Mouse (Mus musculus): ENCODE measurements around the gene H60b. TPM values are rescaled to one million over a fixed set of nuclear protein-coding genes. Genes with fewer than 3 reads are reported as not detected.
"Not testable (repeated sequence)": the region's sequence is repeated elsewhere in the genome, so short reads cannot be mapped to it uniquely, and the experiment has no call there.

The H60b gene
- polyA plus RNA-seq, 1 experiment from 2014 or later, result 0.35 TPM

DNA sequence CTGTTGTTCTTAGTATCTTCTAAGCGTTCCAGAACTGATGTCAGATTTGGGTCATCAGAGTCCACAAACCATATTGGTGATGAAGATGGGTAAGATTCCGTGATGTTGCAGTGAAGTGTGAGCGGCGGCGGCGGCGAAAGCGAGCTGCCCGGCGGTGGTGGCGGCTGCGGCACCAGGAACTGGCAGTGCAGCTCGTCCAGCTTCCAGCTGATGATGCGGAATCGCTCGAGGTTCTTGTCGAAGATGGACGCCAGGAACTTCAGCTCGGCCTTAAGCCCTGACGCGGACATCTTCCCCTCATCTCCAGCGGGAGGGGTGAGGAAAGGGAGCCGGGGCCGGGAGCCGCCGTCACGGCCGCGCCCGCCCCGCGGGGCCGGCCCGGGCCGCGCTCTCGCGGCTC lies 4.3 kb upstream of the H60b start:
- DNase-seq (ENCODE audit: low spot score); H3K36me3 ChIP-seq; H3K27ac ChIP-seq; H3K9me3 ChIP-seq: not testable (repeated sequence)
- WGBS, result 0% methylated on average over 38 of the region's 38 CpGs
- peak overlapping the region; percentile 45 for H3K4me3 ChIP-seq
- H3K4me1 ChIP-seq, result peaks cover 22% of the 10 kb centered on the region
- H3K27me3 ChIP-seq (ENCODE audit: insufficient read depth, poor library complexity, severe bottlenecking), result peaks cover 86% of the 10 kb centered on the region

DNA sequence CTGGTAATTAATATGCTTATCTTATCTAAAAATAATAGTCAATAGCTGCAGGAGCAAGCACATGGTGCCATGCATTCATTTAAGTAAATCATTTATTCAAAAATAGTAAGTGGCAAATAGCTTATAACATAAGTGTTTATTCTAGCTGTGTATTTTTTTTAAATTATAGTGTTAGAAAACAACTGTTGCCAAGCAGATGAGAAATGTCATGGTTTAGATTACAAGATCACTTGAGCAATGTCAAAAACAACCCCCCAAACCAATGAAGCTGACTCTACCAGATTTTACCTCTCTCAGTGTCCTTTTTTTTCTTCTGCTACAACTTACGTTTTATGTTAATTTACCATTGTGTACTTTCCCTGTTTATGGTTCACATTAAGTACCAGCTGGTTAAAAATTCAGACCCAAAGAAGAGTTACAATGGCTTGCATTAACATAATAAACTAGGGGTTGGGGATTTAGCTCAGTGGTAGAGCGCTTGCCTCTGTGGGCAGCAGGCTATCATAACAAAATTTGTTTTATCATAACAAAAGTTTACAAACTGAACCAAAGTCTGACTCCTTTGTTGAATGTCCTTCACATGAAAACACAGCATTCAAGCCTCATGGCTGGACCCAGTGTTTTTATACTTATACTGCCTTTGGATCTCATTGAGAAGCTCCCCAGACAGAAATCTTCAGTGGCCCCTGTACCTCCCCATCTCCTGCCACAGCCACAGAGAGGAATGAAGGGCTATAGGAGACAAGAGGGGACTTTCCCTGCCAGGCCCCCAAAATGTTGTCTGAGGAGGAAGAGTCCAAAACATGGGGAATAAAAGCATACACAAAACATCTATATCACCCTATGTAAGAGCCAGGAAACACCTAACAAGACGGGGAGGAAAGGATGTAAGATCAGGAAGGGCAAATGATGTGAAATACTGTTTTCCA lies 3.3 kb upstream of the H60b start:
- peaks cover 92% of the 10 kb centered on the region for H3K27me3 ChIP-seq (ENCODE audit: insufficient read depth, poor library complexity, severe bottlenecking)
- 18% methylated on average over 3 of the region's 3 CpGs for WGBS
- no peaks in the 10 kb centered on the region for H3K36me3 ChIP-seq
- no peak overlapping the region for H3K27ac ChIP-seq
- H3K4me3 ChIP-seq, result no peak overlapping the region
- no peaks in the 10 kb centered on the region for H3K9me3 ChIP-seq
- no peak for DNase-seq (ENCODE audit: low spot score)
- H3K4me1 ChIP-seq, result peaks cover 21% of the 10 kb centered on the region

DNA sequence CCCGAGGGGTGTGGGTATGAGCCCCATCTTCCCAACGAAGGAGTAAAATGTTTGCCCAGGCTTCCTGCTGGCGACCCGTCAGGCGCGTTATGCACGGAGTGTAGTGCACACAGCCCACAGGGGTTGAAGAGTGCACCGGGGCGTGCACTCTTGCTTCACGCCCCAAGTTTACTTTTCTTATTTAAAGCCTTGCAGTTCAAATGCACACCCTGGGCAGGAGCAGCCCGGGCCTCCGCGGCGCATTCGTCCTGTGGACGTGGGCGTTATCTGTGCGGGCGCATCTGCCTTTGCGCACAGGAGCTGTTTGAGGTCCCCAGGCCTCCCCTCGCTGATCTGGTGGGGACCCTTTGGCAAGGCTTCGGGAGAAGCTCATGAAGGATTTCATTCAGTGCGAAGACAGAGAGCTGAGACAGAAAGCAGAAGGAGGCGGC lies 760 bp downstream of the H60b start:
- H3K4me1 ChIP-seq, result peaks cover 11% of the 10 kb centered on the region
- H3K9me3 ChIP-seq, result no peaks in the 10 kb centered on the region
- no peaks in the 10 kb centered on the region for H3K36me3 ChIP-seq
- no peak for DNase-seq (ENCODE audit: low spot score)
- no peak overlapping the region for H3K27ac ChIP-seq
- H3K4me3 ChIP-seq, result peak overlapping the region; percentile 59
- H3K27me3 ChIP-seq (ENCODE audit: insufficient read depth, poor library complexity, severe bottlenecking), result peaks cover 83% of the 10 kb centered on the region
- WGBS, result under 1% methylated on average over 24 of the region's 24 CpGs

DNA sequence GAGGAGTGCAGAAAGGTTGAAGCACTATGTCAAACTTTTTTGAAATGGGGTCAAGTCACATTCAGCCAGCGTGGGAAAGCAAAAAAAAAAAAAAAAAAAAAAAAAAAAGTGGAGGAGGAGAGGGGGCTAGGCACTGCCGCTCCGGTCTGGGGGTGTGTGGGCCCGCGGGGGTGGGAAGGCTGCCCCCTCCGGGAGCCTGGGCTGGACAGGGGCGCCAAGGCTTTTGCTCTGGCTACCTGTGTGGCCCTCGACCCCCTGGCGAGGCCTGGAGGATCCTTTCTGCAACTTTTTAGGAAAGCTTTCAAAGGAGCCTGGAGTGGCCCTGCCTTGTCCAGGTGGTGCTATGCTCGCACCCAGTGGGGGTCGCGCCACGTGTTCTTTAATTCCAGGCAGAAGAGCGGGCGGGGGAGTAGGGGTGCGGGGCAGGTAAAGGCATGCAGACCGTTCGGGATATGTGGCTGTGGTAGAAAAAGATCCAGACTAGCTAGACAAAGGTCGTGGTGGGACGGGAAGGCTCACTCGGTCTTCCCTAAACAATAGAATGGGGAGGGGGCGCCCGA lies 1.3 kb downstream of the H60b start:
- DNase-seq (ENCODE audit: low spot score), result no peak
- H3K4me3 ChIP-seq, result no peak overlapping the region; the same call in 1 of the 2 replicates
- 3% methylated on average over 23 of the region's 23 CpGs for WGBS
- H3K36me3 ChIP-seq, result no peaks in the 10 kb centered on the region
- no peak overlapping the region for H3K27ac ChIP-seq
- peaks cover 11% of the 10 kb centered on the region for H3K4me1 ChIP-seq
- H3K27me3 ChIP-seq (ENCODE audit: insufficient read depth, poor library complexity, severe bottlenecking), result peaks cover 78% of the 10 kb centered on the region
- H3K9me3 ChIP-seq, result no peaks in the 10 kb centered on the region

DNA sequence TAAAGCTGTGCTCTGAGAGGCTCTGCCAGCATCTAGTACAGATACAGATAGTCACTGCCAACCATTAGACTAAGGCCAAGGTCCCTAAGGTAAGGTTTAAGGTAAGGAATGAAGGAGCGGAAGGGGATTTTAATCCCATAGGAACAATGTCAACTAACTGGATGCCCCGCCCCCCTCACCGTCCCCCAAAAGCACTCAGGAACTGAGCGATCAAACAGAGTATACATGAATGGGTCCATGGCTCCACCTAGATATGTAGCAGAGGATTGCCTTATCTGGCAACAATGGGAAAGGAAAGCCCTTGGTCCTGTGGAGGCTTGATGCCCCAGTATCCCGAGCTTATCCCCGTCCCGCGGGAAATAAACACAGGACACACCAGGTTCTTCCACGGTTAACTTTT lies 4.9 kb downstream of the H60b start:
- 12% methylated on average over 9 of the region's 9 CpGs for WGBS
- H3K4me3 ChIP-seq, result peak overlapping the region; percentile 39
- H3K4me1 ChIP-seq; DNase-seq (ENCODE audit: low spot score); H3K36me3 ChIP-seq; H3K27ac ChIP-seq; H3K9me3 ChIP-seq: not testable (repeated sequence)
- peaks cover 41% of the 10 kb centered on the region for H3K27me3 ChIP-seq (ENCODE audit: insufficient read depth, poor library complexity, severe bottlenecking)

DNA sequence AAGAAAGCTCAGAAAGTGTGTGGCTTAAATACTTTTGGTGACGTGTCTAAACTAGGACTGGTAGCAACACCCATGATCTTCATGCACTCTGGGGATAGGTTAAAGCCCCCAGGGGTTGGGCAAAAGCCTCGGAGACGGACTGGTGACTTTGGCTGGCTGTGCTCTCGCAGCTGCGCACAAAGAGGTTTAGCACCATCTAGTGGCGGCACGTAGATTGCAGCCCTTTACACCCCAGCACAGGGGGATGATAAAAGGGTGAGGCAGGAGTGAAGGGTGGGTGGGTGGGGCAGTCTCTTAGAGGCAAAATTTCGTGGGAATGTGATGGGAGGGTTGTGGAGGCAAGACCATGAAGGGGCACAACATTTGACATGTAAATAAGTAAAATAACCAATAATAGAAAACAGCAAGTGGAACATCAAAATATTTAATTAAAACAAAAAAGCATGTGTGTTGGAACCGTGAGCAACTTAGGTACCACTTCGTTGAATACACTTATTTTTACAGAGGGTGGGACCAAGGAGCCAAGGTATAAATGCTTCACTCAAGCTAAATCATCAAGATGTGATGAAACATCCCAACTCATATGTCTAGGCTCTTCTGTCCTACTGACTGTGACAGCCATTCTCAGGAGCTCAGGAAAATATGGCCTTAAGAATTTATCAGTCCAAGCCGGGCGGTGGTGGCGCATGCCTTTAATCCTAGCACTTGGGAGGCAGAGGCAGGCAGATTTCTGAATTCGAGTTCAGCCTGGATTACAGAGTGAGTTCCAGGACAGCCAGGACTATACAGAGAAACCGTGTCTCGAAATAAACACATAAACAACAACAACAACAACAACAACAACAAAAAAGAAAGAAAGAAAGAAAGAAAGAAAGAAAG lies 5.6 kb downstream of the H60b start:
- not testable (repeated sequence) for DNase-seq (ENCODE audit: low spot score); H3K36me3 ChIP-seq; H3K27ac ChIP-seq; H3K4me1 ChIP-seq; H3K9me3 ChIP-seq
- WGBS, result 35% methylated on average over 15 of the region's 16 CpGs
- Histone ChIP-seq H3K27me3 (ENCODE audit: insufficient read depth, poor library complexity, severe bottlenecking) (peaks cover 35% of the 10 kb centered on the region), H3K4me3 (peak overlapping the region; percentile 39)

DNA sequence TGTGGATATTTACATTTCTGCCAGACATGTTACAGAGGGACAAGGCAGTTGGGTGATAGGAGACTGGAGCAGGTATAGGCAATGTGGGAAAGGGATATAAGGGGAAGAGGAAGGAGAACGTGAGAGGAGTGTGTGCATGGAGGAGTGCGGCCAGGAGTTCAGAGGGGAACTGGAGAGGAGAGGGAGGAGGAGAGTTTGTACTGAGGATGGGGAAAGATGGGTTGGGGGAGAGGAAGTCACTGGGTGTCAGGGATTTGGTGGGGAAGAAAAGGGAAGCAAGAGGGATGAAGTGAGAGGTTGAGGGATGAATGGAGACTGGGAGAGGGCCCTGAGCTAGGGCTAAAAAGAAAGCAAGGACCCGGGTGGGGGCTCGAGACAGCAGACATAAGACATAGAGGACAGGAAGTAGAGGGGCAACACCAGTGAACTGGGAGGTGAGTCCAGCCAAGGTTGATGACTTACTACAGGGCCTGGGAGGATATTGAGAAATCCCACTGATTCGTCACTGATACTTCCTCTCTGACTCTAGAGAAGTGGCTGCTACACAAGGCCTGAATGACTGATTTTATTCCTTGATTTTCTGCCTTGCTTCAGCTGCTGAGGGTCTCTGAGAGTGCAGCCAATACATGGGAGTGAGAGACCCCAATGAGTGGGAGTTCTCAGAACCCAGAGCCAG lies 7.1 kb downstream of the H60b start:
- H3K27ac ChIP-seq; H3K4me1 ChIP-seq; H3K9me3 ChIP-seq; H3K36me3 ChIP-seq; H3K4me3 ChIP-seq; DNase-seq (ENCODE audit: low spot score): not testable (repeated sequence)
- peaks cover 20% of the 10 kb centered on the region for H3K27me3 ChIP-seq (ENCODE audit: insufficient read depth, poor library complexity, severe bottlenecking)
- 66% methylated on average over 5 of the region's 5 CpGs for WGBS

DNA sequence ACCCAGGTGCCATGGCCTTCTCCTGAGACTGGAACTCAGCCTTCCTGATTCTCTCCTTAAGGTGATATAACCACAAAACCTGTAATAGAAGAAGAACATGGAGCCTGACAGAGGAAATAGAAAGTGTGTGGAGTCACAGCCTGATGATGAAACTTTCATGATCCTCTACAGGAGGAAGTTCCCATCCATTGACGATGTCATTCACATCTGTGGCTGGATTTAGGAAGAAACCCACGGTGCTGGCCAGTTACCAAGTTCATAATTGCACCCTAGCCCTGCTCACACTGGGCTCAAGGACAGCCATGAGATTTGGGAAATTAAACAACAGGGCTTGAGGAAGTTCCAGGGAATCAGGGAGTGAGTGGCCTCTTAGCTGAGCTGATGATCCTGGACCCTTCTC lies 7.6 kb downstream of the H60b start:
- H3K4me1 ChIP-seq; H3K9me3 ChIP-seq; H3K36me3 ChIP-seq; H3K4me3 ChIP-seq; H3K27ac ChIP-seq; DNase-seq (ENCODE audit: low spot score): not testable (repeated sequence)
- 62% methylated on average over 2 of the region's 2 CpGs for WGBS
- H3K27me3 ChIP-seq (ENCODE audit: insufficient read depth, poor library complexity, severe bottlenecking), result peaks cover 14% of the 10 kb centered on the region; the same call in 1 of the 2 replicates

DNA sequence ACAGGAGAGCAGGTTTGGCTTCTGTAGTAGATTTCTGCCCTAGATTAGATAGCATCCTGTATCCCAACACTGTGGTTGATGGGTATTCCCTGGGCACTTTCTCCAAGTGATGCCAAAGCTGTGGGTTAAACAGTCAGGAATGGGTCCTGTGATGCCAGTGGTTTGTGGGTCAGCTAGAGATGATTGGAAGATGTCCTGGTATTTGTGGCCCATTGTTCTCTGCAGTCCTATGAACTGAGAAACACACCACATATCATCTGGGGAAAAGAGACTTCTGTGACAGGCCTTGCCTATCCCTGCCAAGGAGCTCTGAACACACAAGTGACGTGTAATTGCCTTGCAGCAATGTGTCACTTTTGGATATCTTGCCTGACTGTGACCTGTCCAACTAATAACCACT lies 8.7 kb downstream of the H60b start:
- not testable (repeated sequence) for H3K4me3 ChIP-seq; H3K27ac ChIP-seq; H3K9me3 ChIP-seq; H3K4me1 ChIP-seq; H3K36me3 ChIP-seq; DNase-seq (ENCODE audit: low spot score); H3K27me3 ChIP-seq (ENCODE audit: insufficient read depth, poor library complexity, severe bottlenecking)
- WGBS, result 75% methylated on average over 1 of the region's 1 CpGs

DNA sequence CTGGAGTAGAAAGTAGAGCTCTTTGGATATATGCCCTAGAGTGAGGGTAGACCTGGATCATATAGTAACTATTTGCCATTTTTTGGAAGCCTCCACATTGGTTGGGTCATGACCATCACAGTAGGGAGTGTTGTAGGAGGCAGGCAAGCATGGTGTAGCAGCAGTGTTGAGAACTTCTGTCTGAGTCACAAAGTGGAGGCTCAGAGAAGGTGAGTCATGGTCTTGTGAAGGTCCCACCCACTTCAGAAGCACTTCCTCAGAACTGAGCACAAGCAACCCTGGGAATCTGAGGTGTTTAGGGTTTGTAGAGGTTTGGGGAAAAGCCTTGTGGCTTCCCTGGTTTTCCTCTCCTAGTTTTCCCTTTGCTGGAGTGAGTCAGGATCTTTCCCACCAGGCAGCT lies 10.7 kb downstream of the H60b start:
- H3K4me1 ChIP-seq; H3K27me3 ChIP-seq (ENCODE audit: insufficient read depth, poor library complexity, severe bottlenecking); H3K9me3 ChIP-seq; H3K27ac ChIP-seq; H3K36me3 ChIP-seq; DNase-seq (ENCODE audit: low spot score); H3K4me3 ChIP-seq: not testable (repeated sequence)

DNA sequence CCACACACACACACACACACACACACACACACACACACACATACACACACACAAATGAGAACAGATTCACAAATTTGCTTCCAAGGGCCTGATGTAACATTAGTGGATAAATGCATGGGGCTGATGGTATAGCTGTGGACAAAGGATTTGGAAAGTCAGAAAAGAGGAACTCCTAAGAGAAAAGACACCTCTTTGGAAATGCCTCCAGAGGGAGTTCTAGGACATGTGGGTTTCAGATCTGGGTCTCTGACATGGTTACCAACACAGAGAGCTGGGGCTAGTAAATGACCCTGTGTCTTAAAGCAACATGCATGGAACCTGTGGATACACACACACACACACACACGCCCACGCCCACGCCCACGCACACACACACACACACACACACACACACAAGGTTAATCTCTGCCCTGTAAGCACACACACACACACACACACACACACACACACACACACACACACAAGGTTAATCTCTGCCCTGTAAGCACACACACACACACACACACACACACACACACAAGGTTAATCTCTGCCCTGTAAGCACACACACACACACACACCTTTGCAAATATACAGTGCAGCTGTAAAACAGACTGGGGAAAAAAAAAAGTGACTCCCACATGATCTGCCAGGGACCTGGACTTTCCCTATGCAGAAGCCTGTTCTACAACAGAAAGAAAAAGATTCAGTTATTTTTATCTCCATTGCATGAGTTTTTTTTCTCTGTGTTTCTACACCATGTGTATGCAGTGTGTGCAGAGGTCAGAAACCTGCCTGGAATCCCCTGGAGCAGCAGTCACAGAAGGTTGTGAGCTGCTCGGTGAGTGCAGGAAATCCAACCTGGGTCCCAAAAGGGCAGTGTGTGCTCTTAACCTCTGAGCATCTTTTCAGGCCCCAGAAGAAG lies 14.3 kb downstream of the H60b start:
- 0 out of 2 replicates have a peak overlapping the region, but pooled peaks have one; percentile 22 for H3K4me3 ChIP-seq
- 42% methylated on average over 5 of the region's 5 CpGs for WGBS
- not testable (repeated sequence) for H3K36me3 ChIP-seq; DNase-seq (ENCODE audit: low spot score); H3K27me3 ChIP-seq (ENCODE audit: insufficient read depth, poor library complexity, severe bottlenecking); H3K27ac ChIP-seq; H3K4me1 ChIP-seq; H3K9me3 ChIP-seq
